Mouse (Mus musculus) erythroblast, adult 5-6 weeks (primary cell): ENCODE results near the gene Spint4. TPM values are rescaled to one million over a fixed set of nuclear protein-coding genes. Genes with fewer than 3 reads are reported as not detected.

ENCODE experiments used
- ATAC-seq: replicated peaks from 2 replicates; pipeline ENCODE4 v1.8.0; 2016; ENCODE audit warnings: moderate number of reproducible peaks, mild to moderate bottlenecking, moderate TSS enrichment, inconsistent platforms; ENCODE audit not compliant: poor library complexity, low FRiP score, severe bottlenecking
- total RNA-seq, 2 experiments: library from RNA; stranded (forward) in 1 of 2; stranded (reverse) in 1 of 2; fragments of 150-400 nt in 1 of 2; fragments of 200-764, 138-1000 nt in 1 of 2; gene quantifications; 2 replicates each; pipeline versions ENCODE4 v1.2.3 to v1.2.4; 2015 to 2017; ENCODE audit warnings: low replicate concordance in 2 of 2

Spint4 gene
- total RNA-seq, 2 experiments from 2014 or later, result not detected

- peak; percentile 92 for ATAC-seq
Observed at GRCm38 (mm10) chr2:164725895-164726619, 27.8 kb downstream of the Spint4 start.

- ATAC-seq, result no peak
Observed at GRCm38 (mm10) chr2:164731719-164732118, 33.4 kb downstream of the Spint4 start.

- ATAC-seq, result no peak
Observed at GRCm38 (mm10) chr2:164733259-164733658, 35.0 kb downstream of the Spint4 start.

GRCm38 (mm10) chr2:164734839-164735238, 36.5 kb downstream of the Spint4 start:
- no peak for ATAC-seq

GRCm38 (mm10) chr2:164735446-164735845, 37.1 kb downstream of the Spint4 start:
- no peak for ATAC-seq

GRCm38 (mm10) chr2:164737377-164738090, 39.2 kb downstream of the Spint4 start:
- ATAC-seq, result no peak

GRCm38 (mm10) chr2:164739876-164740275, 41.6 kb downstream of the Spint4 start:
- no peak for ATAC-seq

- ATAC-seq, result no peak
Observed at GRCm38 (mm10) chr2:164744987-164745386, 46.7 kb downstream of the Spint4 start.

- ATAC-seq, result peak; percentile 76
Observed at GRCm38 (mm10) chr2:164745843-164746479, 47.7 kb downstream of the Spint4 start, which contains the start of the genes Wfdc3 and Dnttip1. TSS of gene Wfdc3 (minus strand) at chr2:164745931. TSS of gene Dnttip1 (plus strand) at chr2:164745983.

- peak; percentile 51 for ATAC-seq
Observed at GRCm38 (mm10) chr2:164746693-164747092, 48.4 kb downstream of the Spint4 start.

GRCm38 (mm10) chr2:164748191-164748590, 49.9 kb downstream of the Spint4 start:
- ATAC-seq, result peak; percentile 51

- ATAC-seq, result no peak
Observed at GRCm38 (mm10) chr2:164748991-164749390, 50.7 kb downstream of the Spint4 start.

Other genes starting within 250 kb of the Spint4 start
Only the 30 nearest of the 32 such genes appear.
- gene Gm20458, start 237.5 kb upstream of the Spint4 start, total RNA-seq (2015; ENCODE audit: low replicate concordance), result not detected in 2 replicates
- gene Gm20458, start 237.5 kb upstream of the Spint4 start, total RNA-seq (2017; ENCODE audit: low replicate concordance), result not detected in 2 replicates
- not detected in 2 replicates for gene Trp53tg5, start 224.8 kb upstream of the Spint4 start, total RNA-seq (2015; ENCODE audit: low replicate concordance)
- gene Trp53tg5, start 224.8 kb upstream of the Spint4 start, total RNA-seq (2017; ENCODE audit: low replicate concordance), result not detected in 2 replicates
- 2.1 TPM in 1 of 2 replicates, not detected in the other for gene Dbndd2, start 212.4 kb upstream of the Spint4 start, total RNA-seq (2015; ENCODE audit: low replicate concordance)
- 0.84 and 3.9 TPM in 2 replicates for gene Dbndd2, start 212.4 kb upstream of the Spint4 start, total RNA-seq (2017; ENCODE audit: low replicate concordance)
- gene Pigt, start 201.0 kb upstream of the Spint4 start, total RNA-seq (2015; ENCODE audit: low replicate concordance), result 13.6 and 17.1 TPM in 2 replicates
- gene Pigt, start 201.0 kb upstream of the Spint4 start, total RNA-seq (2017; ENCODE audit: low replicate concordance), result 7.0 and 8.6 TPM in 2 replicates
- not detected in 2 replicates for gene Wfdc2, start 136.1 kb upstream of the Spint4 start, total RNA-seq (2015; ENCODE audit: low replicate concordance)
- not detected in 2 replicates for gene Wfdc2, start 136.1 kb upstream of the Spint4 start, total RNA-seq (2017; ENCODE audit: low replicate concordance)
- not detected in 2 replicates for gene Spint3, start 125.0 kb upstream of the Spint4 start, total RNA-seq (2015; ENCODE audit: low replicate concordance)
- gene Spint3, start 125.0 kb upstream of the Spint4 start, total RNA-seq (2017; ENCODE audit: low replicate concordance), result not detected in 2 replicates
- gene Wfdc6a, start 113.1 kb upstream of the Spint4 start, total RNA-seq (2015; ENCODE audit: low replicate concordance), result not detected in 2 replicates
- not detected in 2 replicates for gene Wfdc6a, start 113.1 kb upstream of the Spint4 start, total RNA-seq (2017; ENCODE audit: low replicate concordance)
- gene Eppin, start 104.9 kb upstream of the Spint4 start, total RNA-seq (2015; ENCODE audit: low replicate concordance), result not detected in 2 replicates
- not detected in 2 replicates for gene Eppin, start 104.9 kb upstream of the Spint4 start, total RNA-seq (2017; ENCODE audit: low replicate concordance)
- gene Wfdc6b, start 85.0 kb upstream of the Spint4 start, total RNA-seq (2015; ENCODE audit: low replicate concordance), result not detected in 2 replicates
- not detected in 2 replicates for gene Wfdc6b, start 85.0 kb upstream of the Spint4 start, total RNA-seq (2017; ENCODE audit: low replicate concordance)
- not detected in 2 replicates for gene Wfdc8, start 84.9 kb upstream of the Spint4 start, total RNA-seq (2015; ENCODE audit: low replicate concordance)
- not detected in 2 replicates for gene Wfdc8, start 84.9 kb upstream of the Spint4 start, total RNA-seq (2017; ENCODE audit: low replicate concordance)
- not detected in 2 replicates for gene Wfdc16, start 59.7 kb upstream of the Spint4 start, total RNA-seq (2015; ENCODE audit: low replicate concordance)
- not detected in 2 replicates for gene Wfdc16, start 59.7 kb upstream of the Spint4 start, total RNA-seq (2017; ENCODE audit: low replicate concordance)
- gene Wfdc10, start 42.5 kb upstream of the Spint4 start, total RNA-seq (2015; ENCODE audit: low replicate concordance), result not detected in 2 replicates
- not detected in 2 replicates for gene Wfdc10, start 42.5 kb upstream of the Spint4 start, total RNA-seq (2017; ENCODE audit: low replicate concordance)
- gene Wfdc9, start 41.9 kb upstream of the Spint4 start, total RNA-seq (2015; ENCODE audit: low replicate concordance), result not detected in 2 replicates
- gene Wfdc9, start 41.9 kb upstream of the Spint4 start, total RNA-seq (2017; ENCODE audit: low replicate concordance), result not detected in 2 replicates
- not detected in 2 replicates for gene Wfdc11, start 24.4 kb upstream of the Spint4 start, total RNA-seq (2015; ENCODE audit: low replicate concordance)
- gene Wfdc11, start 24.4 kb upstream of the Spint4 start, total RNA-seq (2017; ENCODE audit: low replicate concordance), result 0.77 TPM in 1 of 2 replicates, not detected in the other
- not detected in 2 replicates for gene Wfdc13, start 13.4 kb upstream of the Spint4 start, total RNA-seq (2015; ENCODE audit: low replicate concordance)
- gene Wfdc13, start 13.4 kb upstream of the Spint4 start, total RNA-seq (2017; ENCODE audit: low replicate concordance), result not detected in 2 replicates
- gene Spint5, start 16.8 kb downstream of the Spint4 start, total RNA-seq (2015; ENCODE audit: low replicate concordance), result not detected in 2 replicates
- not detected in 2 replicates for gene Spint5, start 16.8 kb downstream of the Spint4 start, total RNA-seq (2017; ENCODE audit: low replicate concordance)
- gene Wfdc3, start 47.4 kb downstream of the Spint4 start, total RNA-seq (2015; ENCODE audit: low replicate concordance), result 16.7 and 19.9 TPM in 2 replicates
- gene Wfdc3, start 47.4 kb downstream of the Spint4 start, total RNA-seq (2017; ENCODE audit: low replicate concordance), result 10.0 and 12.8 TPM in 2 replicates
- 79.2 and 130 TPM in 2 replicates for gene Dnttip1, start 47.5 kb downstream of the Spint4 start, total RNA-seq (2015; ENCODE audit: low replicate concordance)
- 137 and 237 TPM in 2 replicates for gene Dnttip1, start 47.5 kb downstream of the Spint4 start, total RNA-seq (2017; ENCODE audit: low replicate concordance)
- gene Ube2c, start 71.4 kb downstream of the Spint4 start, total RNA-seq (2015; ENCODE audit: low replicate concordance), result 268 and 318 TPM in 2 replicates
- gene Ube2c, start 71.4 kb downstream of the Spint4 start, total RNA-seq (2017; ENCODE audit: low replicate concordance), result 123 and 215 TPM in 2 replicates
- gene Tnnc2, start 81.5 kb downstream of the Spint4 start, total RNA-seq (2015; ENCODE audit: low replicate concordance), result not detected in 2 replicates
- not detected in 2 replicates for gene Tnnc2, start 81.5 kb downstream of the Spint4 start, total RNA-seq (2017; ENCODE audit: low replicate concordance)
- gene Snx21, start 87.3 kb downstream of the Spint4 start, total RNA-seq (2015; ENCODE audit: low replicate concordance), result 2.1 and 2.9 TPM in 2 replicates
- gene Snx21, start 87.3 kb downstream of the Spint4 start, total RNA-seq (2017; ENCODE audit: low replicate concordance), result 0.43 and 0.98 TPM in 2 replicates
- 9.6 and 10.0 TPM in 2 replicates for gene Acot8, start 106.4 kb downstream of the Spint4 start, total RNA-seq (2015; ENCODE audit: low replicate concordance)
- 15.8 and 20.8 TPM in 2 replicates for gene Acot8, start 106.4 kb downstream of the Spint4 start, total RNA-seq (2017; ENCODE audit: low replicate concordance)
- gene Zswim3, start 106.6 kb downstream of the Spint4 start, total RNA-seq (2015; ENCODE audit: low replicate concordance), result 0.58 and 1.9 TPM in 2 replicates
- gene Zswim3, start 106.6 kb downstream of the Spint4 start, total RNA-seq (2017; ENCODE audit: low replicate concordance), result 2.0 and 4.5 TPM in 2 replicates
- 1.5 and 2.1 TPM in 2 replicates for gene Zswim1, start 124.2 kb downstream of the Spint4 start, total RNA-seq (2015; ENCODE audit: low replicate concordance)
- gene Zswim1, start 124.2 kb downstream of the Spint4 start, total RNA-seq (2017; ENCODE audit: low replicate concordance), result 0.60 and 1.1 TPM in 2 replicates
- gene Spata25, start 130.0 kb downstream of the Spint4 start, total RNA-seq (2015; ENCODE audit: low replicate concordance), result not detected in 2 replicates
- gene Spata25, start 130.0 kb downstream of the Spint4 start, total RNA-seq (2017; ENCODE audit: low replicate concordance), result not detected in 2 replicates
- 26.8 and 36.1 TPM in 2 replicates for gene Ctsa, start 134.4 kb downstream of the Spint4 start, total RNA-seq (2015; ENCODE audit: low replicate concordance)
- 33.5 and 39.9 TPM in 2 replicates for gene Ctsa, start 134.4 kb downstream of the Spint4 start, total RNA-seq (2017; ENCODE audit: low replicate concordance)
- not detected in 2 replicates for gene Neurl2, start 135.0 kb downstream of the Spint4 start, total RNA-seq (2015; ENCODE audit: low replicate concordance)
- 1.4 TPM in 1 of 2 replicates, not detected in the other for gene Neurl2, start 135.0 kb downstream of the Spint4 start, total RNA-seq (2017; ENCODE audit: low replicate concordance)
- 0.58 and 0.84 TPM in 2 replicates for gene Pltp, start 159.2 kb downstream of the Spint4 start, total RNA-seq (2015; ENCODE audit: low replicate concordance)
- 1.8 and 3.3 TPM in 2 replicates for gene Pltp, start 159.2 kb downstream of the Spint4 start, total RNA-seq (2017; ENCODE audit: low replicate concordance)
- 5.6 and 22.6 TPM in 2 replicates for gene Pcif1, start 180.8 kb downstream of the Spint4 start, total RNA-seq (2015; ENCODE audit: low replicate concordance)
- 19.0 and 30.5 TPM in 2 replicates for gene Pcif1, start 180.8 kb downstream of the Spint4 start, total RNA-seq (2017; ENCODE audit: low replicate concordance)
- gene Zfp335, start 213.3 kb downstream of the Spint4 start, total RNA-seq (2015; ENCODE audit: low replicate concordance), result 13.4 and 17.9 TPM in 2 replicates
- 9.9 and 10.3 TPM in 2 replicates for gene Zfp335, start 213.3 kb downstream of the Spint4 start, total RNA-seq (2017; ENCODE audit: low replicate concordance)